Mouse (Mus musculus) E14TG2a.4 (cell line): ENCODE data around the gene Atl3.
A peak's percentile ranks its signal among the peaks of the same experiment; 100 is the strongest.

Source experiments
- H3K27me3 ChIP-seq: 2 replicates; pipeline ENCODE4 v1.6.1; 2014; ENCODE audit warnings: low read length, control low read depth; ENCODE audit not compliant: insufficient read depth
- H3K36me3 ChIP-seq: 2 replicates; pipeline ENCODE4 v1.6.1; 2014; ENCODE audit warnings: low read length, control low read depth; ENCODE audit not compliant: insufficient read depth
- H3K4me1 ChIP-seq: replicated peaks from 2 replicates; pipeline ENCODE4 v1.6.1; 2014; ENCODE audit warnings: low read depth, low read length, control low read depth
- H3K4me3 ChIP-seq: replicated peaks from 2 replicates; pipeline ENCODE4 v1.5.1; 2014; ENCODE audit warnings: mild to moderate bottlenecking, low read length
- H3K9me3 ChIP-seq: 2 replicates; pipeline ENCODE4 v1.6.1; 2014; ENCODE audit warnings: low read length, control low read depth
- CTCF ChIP-seq: conservative IDR thresholded peaks from 2 replicates; pipeline ENCODE4 v1.5.1; 2014; ENCODE audit warnings: low read length
- NANOG ChIP-seq: IDR thresholded peaks from 2 replicates; pipeline ENCODE4 v1.6.1; 2014; ENCODE audit warnings: borderline replicate concordance, low read length, mixed read lengths
- POU5F1 ChIP-seq: IDR thresholded peaks from 2 replicates; pipeline ENCODE4 v1.6.1; 2014; ENCODE audit warnings: low read length, borderline replicate concordance

Atl3 gene

DNA sequence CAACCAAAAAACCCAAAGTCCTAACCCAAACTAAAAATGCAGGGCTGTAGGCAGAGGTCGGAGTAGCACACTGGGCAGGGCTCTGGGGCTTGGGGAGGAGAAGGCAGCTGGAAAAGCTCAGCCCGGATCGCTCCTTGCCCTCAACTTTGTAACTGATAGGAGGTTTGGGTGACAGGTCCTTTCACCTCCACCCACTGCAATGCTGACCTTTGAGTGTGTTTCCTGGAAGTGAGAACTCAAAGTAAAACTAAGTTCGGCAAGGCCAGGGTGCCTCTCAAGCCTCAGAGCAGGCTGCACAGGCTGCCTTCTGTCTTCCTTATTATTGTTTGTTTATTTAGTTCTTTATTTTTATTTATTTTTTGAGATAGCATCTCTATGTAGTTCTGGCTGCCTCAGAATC, 66.1 kb downstream of the Atl3 start:
- TF ChIP-seq NANOG = no peak
- no peak for TF ChIP-seq POU5F1
- TF ChIP-seq CTCF = no peak
- Histone ChIP-seq H3K4me1 (peaks cover 42% of the 10 kb centered on the region), H3K36me3 (peaks cover 5% of the 10 kb centered on the region), H3K27me3 (peaks cover 38% of the 10 kb centered on the region), H3K9me3 (no peaks in the 10 kb centered on the region), H3K4me3 (no peak overlapping the region)

DNA sequence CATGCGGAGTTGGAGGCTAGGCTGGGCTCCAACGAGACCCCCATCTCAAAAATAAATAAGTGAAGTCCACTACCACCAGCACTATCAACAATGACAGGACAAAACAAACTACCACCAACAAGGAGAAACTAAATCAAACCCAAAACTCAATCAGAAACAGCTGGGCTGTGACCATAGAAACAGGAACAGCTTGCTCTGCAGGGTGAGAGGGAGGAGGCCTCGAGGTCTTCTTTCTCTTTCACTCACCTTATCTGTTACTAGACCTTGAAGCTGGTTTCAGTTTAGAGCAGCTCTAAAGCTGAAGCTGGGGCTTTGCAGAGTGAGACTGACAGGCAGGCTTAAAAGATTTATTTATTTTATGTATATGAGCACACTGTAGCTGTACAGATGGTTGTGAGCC, 67.6 kb downstream of the Atl3 start:
- H3K9me3 ChIP-seq = no peaks in the 10 kb centered on the region
- peaks cover 5% of the 10 kb centered on the region for H3K36me3 ChIP-seq
- H3K4me3 ChIP-seq = no peak overlapping the region
- peaks cover 42% of the 10 kb centered on the region for H3K4me1 ChIP-seq
- no peak for TF ChIP-seq NANOG
- no peak for TF ChIP-seq CTCF
- TF ChIP-seq POU5F1 = no peak
- H3K27me3 ChIP-seq = peaks cover 28% of the 10 kb centered on the region

DNA sequence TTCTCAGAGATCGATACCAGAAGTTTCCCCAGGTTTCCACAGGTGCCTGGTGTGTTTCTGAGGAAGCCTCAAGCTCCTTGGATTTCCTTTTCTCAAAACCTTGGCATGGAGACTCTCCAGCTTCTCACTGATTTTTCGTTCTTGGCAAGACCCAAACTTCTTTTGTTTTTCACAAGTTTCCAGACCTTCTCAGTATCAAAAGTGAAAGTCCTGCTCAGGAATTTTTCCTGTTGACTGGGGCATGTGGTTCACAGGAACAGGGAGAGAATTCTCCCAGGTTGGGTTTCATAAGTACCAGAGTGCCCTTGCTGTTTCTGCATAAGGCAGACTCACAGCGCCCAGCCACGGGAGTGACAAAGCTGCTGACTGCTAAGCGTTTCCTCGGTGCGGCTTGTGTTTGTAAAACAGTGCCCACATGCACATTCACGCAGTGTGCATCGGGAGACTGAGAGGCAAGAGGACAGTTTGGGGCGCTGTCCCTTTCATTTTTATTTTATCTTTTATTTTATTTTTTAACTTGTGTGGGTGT, 68.8 kb downstream of the Atl3 start:
- H3K4me3 ChIP-seq = peak overlapping the region; percentile 20; the same call in 1 of the 2 replicates
- H3K36me3 ChIP-seq = peaks cover 5% of the 10 kb centered on the region
- peaks cover 34% of the 10 kb centered on the region for H3K4me1 ChIP-seq
- no peaks in the 10 kb centered on the region for H3K9me3 ChIP-seq
- H3K27me3 ChIP-seq = peaks cover 18% of the 10 kb centered on the region
- TF ChIP-seq NANOG (no peak), CTCF (no peak), POU5F1 (no peak)

DNA sequence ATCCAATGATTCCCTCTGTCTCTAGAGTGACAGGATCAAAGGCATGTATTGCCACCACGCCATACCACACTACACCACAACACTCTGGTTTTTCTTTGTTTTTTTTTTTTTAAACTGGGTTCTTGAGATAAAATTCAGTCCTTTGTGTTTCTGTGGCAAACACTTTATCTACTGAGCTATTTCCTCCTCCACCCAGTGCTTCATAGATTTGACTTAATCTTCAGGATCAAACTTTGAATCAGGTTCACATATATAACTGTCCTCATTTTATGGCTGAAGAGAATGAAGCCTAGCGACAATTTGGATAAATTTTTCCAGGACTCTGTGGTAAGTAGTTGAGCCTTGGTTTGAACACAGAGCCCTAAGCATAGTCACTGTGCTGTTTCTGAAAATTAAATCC, 69.8 kb downstream of the Atl3 start:
- H3K36me3 ChIP-seq = peaks cover 5% of the 10 kb centered on the region

GRCm38 (mm10) chr19:7564457-7564856, 70.6 kb downstream of the Atl3 start:
- H3K4me3 ChIP-seq = no peak overlapping the region
- peaks cover 1% of the 10 kb centered on the region for H3K27me3 ChIP-seq
- peaks cover 28% of the 10 kb centered on the region for H3K4me1 ChIP-seq
- no peaks in the 10 kb centered on the region for H3K9me3 ChIP-seq
- TF ChIP-seq POU5F1 = no peak
- no peak for TF ChIP-seq NANOG
- no peak for TF ChIP-seq CTCF
- peaks cover 3% of the 10 kb centered on the region for H3K36me3 ChIP-seq

More for the DNA sequence above, 69.8 kb downstream of the Atl3 start:
- Histone ChIP-seq H3K4me3 (no peak overlapping the region), H3K9me3 (no peaks in the 10 kb centered on the region), H3K27me3 (peaks cover 8% of the 10 kb centered on the region), H3K4me1 (peaks cover 28% of the 10 kb centered on the region)
- no peak for TF ChIP-seq NANOG
- no peak for TF ChIP-seq CTCF
- no peak for TF ChIP-seq POU5F1

GRCm38 (mm10) chr19:7566826-7567225, 73.0 kb downstream of the Atl3 start:
- H3K4me1 ChIP-seq = peaks cover 21% of the 10 kb centered on the region

DNA sequence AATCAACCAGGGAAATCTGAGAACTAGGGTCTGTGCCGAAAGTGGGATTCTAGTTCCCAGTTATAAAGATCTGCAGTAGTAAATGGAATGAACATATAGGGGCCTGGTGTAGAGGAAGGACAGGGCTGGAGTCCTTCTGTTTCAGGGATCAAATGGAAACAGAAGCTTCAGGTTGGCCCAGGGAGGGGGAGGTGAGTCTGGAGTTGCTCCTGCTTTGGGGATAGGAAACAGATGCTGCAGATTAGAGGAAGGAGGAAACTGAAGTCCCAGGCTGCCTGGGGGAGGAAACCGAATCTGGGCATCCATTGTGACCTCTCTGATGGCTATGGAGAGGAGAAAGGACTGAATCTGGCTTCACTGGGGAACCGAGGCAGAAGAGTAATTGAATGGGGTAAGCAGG, 74.5 kb downstream of the Atl3 start:
- Histone ChIP-seq H3K4me1 (peaks cover 19% of the 10 kb centered on the region), H3K9me3 (no peaks in the 10 kb centered on the region)
- TF ChIP-seq CTCF (no peak), NANOG (no peak), POU5F1 (no peak)

More at GRCm38 (mm10) chr19:7566826-7567225, 73.0 kb downstream of the Atl3 start:
- no peaks in the 10 kb centered on the region for H3K9me3 ChIP-seq
- TF ChIP-seq POU5F1 = no peak
- TF ChIP-seq NANOG = no peak
- TF ChIP-seq CTCF = no peak
- H3K4me3 ChIP-seq = no peak overlapping the region
- H3K27me3 ChIP-seq = no peaks in the 10 kb centered on the region
- H3K36me3 ChIP-seq = no peaks in the 10 kb centered on the region

GRCm38 (mm10) chr19:7569650-7570049, 75.8 kb downstream of the Atl3 start:
- H3K9me3 ChIP-seq = no peaks in the 10 kb centered on the region
- TF ChIP-seq POU5F1 = no peak
- TF ChIP-seq NANOG = no peak
- no peak for TF ChIP-seq CTCF
- H3K4me1 ChIP-seq = peaks cover 25% of the 10 kb centered on the region
- H3K4me3 ChIP-seq = no peak overlapping the region
- H3K27me3 ChIP-seq = no peaks in the 10 kb centered on the region
- H3K36me3 ChIP-seq = no peaks in the 10 kb centered on the region

More for the DNA sequence above, 74.5 kb downstream of the Atl3 start:
- Histone ChIP-seq H3K27me3 (no peaks in the 10 kb centered on the region), H3K36me3 (no peaks in the 10 kb centered on the region), H3K4me3 (no peak overlapping the region)

GRCm38 (mm10) chr19:7576180-7576579, 82.3 kb downstream of the Atl3 start:
- no peaks in the 10 kb centered on the region for H3K27me3 ChIP-seq
- peaks cover 47% of the 10 kb centered on the region for H3K4me1 ChIP-seq
- H3K4me3 ChIP-seq = no peak overlapping the region
- peaks cover 24% of the 10 kb centered on the region for H3K36me3 ChIP-seq
- H3K9me3 ChIP-seq = no peaks in the 10 kb centered on the region
- TF ChIP-seq NANOG (no peak), CTCF (no peak), POU5F1 (no peak)
